23 mouse cellular contexts compared by ENCODE assay signal in the genomic region with DNA sequence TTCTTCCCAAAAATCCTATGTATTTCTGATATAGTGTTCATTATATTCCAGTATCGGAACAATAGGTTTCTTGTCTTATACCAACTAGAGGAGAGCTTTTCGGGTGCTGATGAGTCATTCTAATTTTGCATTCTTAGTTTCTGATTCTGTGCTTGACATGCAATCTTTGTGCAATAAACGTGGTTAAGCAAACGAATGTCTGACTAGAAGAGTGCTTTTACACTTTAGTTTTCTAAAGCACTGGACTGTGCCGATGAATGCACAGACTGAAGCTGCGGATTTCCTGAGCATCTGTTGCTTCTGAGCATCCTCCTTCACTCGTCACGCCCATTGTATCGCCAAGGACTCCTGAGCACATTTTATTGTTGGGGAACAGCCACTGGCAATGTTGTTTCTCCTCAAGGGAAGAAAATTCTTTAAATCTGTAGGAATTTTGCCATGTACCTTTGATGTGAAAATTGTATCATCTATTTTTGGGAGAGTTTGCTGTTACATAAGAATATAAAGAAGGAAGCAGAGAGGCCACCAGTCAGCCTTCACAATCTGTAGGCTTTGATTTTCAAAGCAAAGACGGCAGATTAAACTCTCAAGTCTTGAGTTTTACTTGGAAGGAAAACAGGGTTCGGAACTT.
DNase-seq lines count a peak whose midpoint lies in the region; ATAC-seq and TF ChIP-seq lines count a peak whose summit lies in the region.
"Had no signal": no experiment of that assay in that cellular context is flagged by ENCODE, and none has a peak within 500 bp of the region (broad histone marks: within the 10 kb centered on the region; RNA-seq: fewer than 3 reads in every experiment).

No protein-coding gene starts in this region.

- no peak overlapping the region for H3K4me3 ChIP-seq in midbrain, embryonic 14.5 days (replicated peaks; ENCODE audit: low read depth, low read length)
- H3K4me3 ChIP-seq in midbrain, postnatal 0 days (ENCODE audit: low read depth, low read length) = no peak overlapping the region
- H3K4me3 ChIP-seq in embryonic facial prominence, embryonic 10.5 days = no peak overlapping the region
- H3K4me3 ChIP-seq: forebrain, embryonic 13.5 days; heart, embryonic 10.5 days; hindbrain, embryonic 12.5 days; lung, embryonic 15.5 days; midbrain, embryonic 12.5 days had no signal

- WGBS in midbrain, embryonic 14.5 days = 78% methylated on average over 11 of the region's 11 CpGs
- WGBS in midbrain, postnatal 0 days = 66% methylated on average over 11 of the region's 11 CpGs
- WGBS in embryonic facial prominence, embryonic 10.5 days = 83% methylated on average over 11 of the region's 11 CpGs

- no peak for TF ChIP-seq CTCF in midbrain, postnatal 0 days (IDR thresholded peaks at IDR 0.05)

- H3K9ac ChIP-seq in midbrain, embryonic 14.5 days (replicated peaks; ENCODE audit: low read length) = no peak overlapping the region
- H3K9ac ChIP-seq in midbrain, postnatal 0 days (replicated peaks; ENCODE audit: low read length, poor library complexity, severe bottlenecking) = no peak overlapping the region
- H3K9ac ChIP-seq: forebrain, embryonic 13.5 days; hindbrain, embryonic 12.5 days; liver, embryonic 14.5 days; lung, embryonic 15.5 days; midbrain, embryonic 12.5 days had no signal

- ATAC-seq in midbrain, embryonic 14.5 days (ENCODE audit: low FRiP score, low TSS enrichment) = no peak
- no peak for ATAC-seq in midbrain, postnatal 0 days (ENCODE audit: low FRiP score)
- ATAC-seq: forebrain, embryonic 13.5 days; Patski had no signal

- no peak overlapping the region for H3K4me2 ChIP-seq in midbrain, embryonic 14.5 days (ENCODE audit: low read length)
- no peak overlapping the region for H3K4me2 ChIP-seq in midbrain, postnatal 0 days (ENCODE audit: low read depth, low read length, poor library complexity, severe bottlenecking)
- H3K4me2 ChIP-seq: forebrain, embryonic 13.5 days; hindbrain, embryonic 12.5 days; lung, embryonic 15.5 days; midbrain, embryonic 12.5 days had no signal

- intact Hi-C loops in left cerebral cortex, postnatal 25 days (cut with DNase I) = loop anchor here (5.0 kb wide), 2 partner anchors 69 to 114 kb away; no protein-coding TSS in a partner anchor

- H3K36me3 ChIP-seq in midbrain, embryonic 14.5 days (ENCODE audit: control insufficient read depth, insufficient read depth, low read length) = no peaks in the 10 kb centered on the region
- no peaks in the 10 kb centered on the region for H3K36me3 ChIP-seq in midbrain, postnatal 0 days (ENCODE audit: insufficient read depth, low read length)
- no peaks in the 10 kb centered on the region for H3K36me3 ChIP-seq in embryonic facial prominence, embryonic 10.5 days (replicated peaks)
- H3K36me3 ChIP-seq: heart, embryonic 10.5 days; hindbrain, embryonic 12.5 days; lung, embryonic 15.5 days; midbrain, embryonic 12.5 days had no signal

- no peak overlapping the region for H3K27ac ChIP-seq in midbrain, embryonic 14.5 days (replicated peaks; ENCODE audit: low read depth, low read length)
- no peak overlapping the region for H3K27ac ChIP-seq in midbrain, postnatal 0 days (ENCODE audit: low read depth, low read length)
- no peak overlapping the region for H3K27ac ChIP-seq in embryonic facial prominence, embryonic 10.5 days (replicated peaks)
- H3K27ac ChIP-seq: forebrain, embryonic 13.5 days; heart, embryonic 10.5 days; hindbrain, embryonic 12.5 days; liver, embryonic 14.5 days; lung, embryonic 15.5 days; macrophage; midbrain, embryonic 12.5 days had no signal

- no peaks in the 10 kb centered on the region for H3K9me3 ChIP-seq in midbrain, embryonic 14.5 days (ENCODE audit: control insufficient read depth, low read length)
- no peaks in the 10 kb centered on the region for H3K9me3 ChIP-seq in midbrain, postnatal 0 days (ENCODE audit: low read length)
- no peaks in the 10 kb centered on the region for H3K9me3 ChIP-seq in embryonic facial prominence, embryonic 10.5 days
- H3K9me3 ChIP-seq: forebrain, embryonic 13.5 days; heart, embryonic 10.5 days; hindbrain, embryonic 12.5 days; lung, embryonic 15.5 days; midbrain, embryonic 12.5 days had no signal

- DNase-seq in frontal cortex, adult 2 months (ENCODE audit: extremely low spot score in 1 of 2, low spot score in 1 of 2) = peak; percentile 44 to 58
- no peak for DNase-seq in frontal cortex, postnatal 10 days (ENCODE audit: low spot score in 2 of 2)
- DNase-seq in midbrain, embryonic 14.5 days = peak; percentile 5
- no peak for DNase-seq in midbrain, postnatal 0 days (ENCODE audit: low spot score)
- DNase-seq in Muller cell, postnatal 12 days (ENCODE audit: inconsistent ontology term) = peak; percentile 32
- DNase-seq in left cerebral cortex, postnatal 25 days (ENCODE audit: low spot score in 2 of 2) = peak; percentile 45 to 76
- DNase-seq in embryonic facial prominence, embryonic 10.5 days (ENCODE audit: low spot score) = no peak
- DNase-seq in ovary, adult 18-20 months (ENCODE audit: low spot score) = no peak
- DNase-seq: adrenal gland, postnatal 10 days; B cell, adult 2 months; cerebellum, adult 11 months; cerebellum, postnatal 10 days; kidney, adult 18-20 months; kidney, postnatal 10 days; thymus, postnatal 25 days had no signal

- no peaks in the 10 kb centered on the region for H3K27me3 ChIP-seq in midbrain, embryonic 14.5 days (ENCODE audit: control insufficient read depth, insufficient read depth, low read length)
- H3K27me3 ChIP-seq in midbrain, postnatal 0 days (ENCODE audit: insufficient read depth, low read length) = no peaks in the 10 kb centered on the region
- H3K27me3 ChIP-seq in embryonic facial prominence, embryonic 10.5 days (replicated peaks; ENCODE audit: low read depth, poor library complexity, severe bottlenecking) = no peaks in the 10 kb centered on the region
- H3K27me3 ChIP-seq: forebrain, embryonic 13.5 days; hindbrain, embryonic 12.5 days; lung, embryonic 15.5 days; midbrain, embryonic 12.5 days; Patski had no signal

- no peaks in the 10 kb centered on the region for H3K4me1 ChIP-seq in midbrain, embryonic 14.5 days (ENCODE audit: control insufficient read depth, insufficient read depth, low read length)
- no peaks in the 10 kb centered on the region for H3K4me1 ChIP-seq in midbrain, postnatal 0 days (ENCODE audit: insufficient read depth, low read length)
- no peaks in the 10 kb centered on the region for H3K4me1 ChIP-seq in embryonic facial prominence, embryonic 10.5 days
- H3K4me1 ChIP-seq: forebrain, embryonic 13.5 days; heart, embryonic 10.5 days; hindbrain, embryonic 12.5 days; midbrain, embryonic 12.5 days had no signal

Comparison
In these comparisons a context has a peak if more than half of its experiments do, and no peak if none do; other contexts are left out.
1. DNase-seq: peak in frontal cortex, adult 2 months (2 of 2), midbrain, embryonic 14.5 days (single experiment), Muller cell, postnatal 12 days (single experiment) and left cerebral cortex, postnatal 25 days (2 of 2); none in frontal cortex, postnatal 10 days (0 of 2), midbrain, postnatal 0 days (single experiment), embryonic facial prominence, embryonic 10.5 days (single experiment) and ovary, adult 18-20 months (single experiment).